Mouse (Mus musculus) forebrain, postnatal 0 days (tissue): ENCODE measurements around the gene Hrh1. TPM values are rescaled to one million over a fixed set of nuclear protein-coding genes. Genes with fewer than 3 reads are reported as not detected.

ENCODE experiments used
- ATAC-seq: fragments of 200-750 bp; cut with Nextera tagmentation; 2 replicates; pipeline ENCODE4 v1.8.0; 2017; ENCODE audit warnings: mild to moderate bottlenecking, moderate library complexity
- DNase-seq: peaks from one replicate; pipeline ENCODE4 v3.0.0-alpha.2; 2015
- H3K27ac ChIP-seq: fragments of 300-500 bp; sonication (generic); 2 replicates; pipeline ENCODE4 v1.5.1; 2014; ENCODE audit warnings: low read depth, mild to moderate bottlenecking, antibody characterized with exemption, low read length, moderate library complexity, mixed read lengths
- H3K27me3 ChIP-seq: fragments of 300-500 bp; sonication (generic); 2 replicates; pipeline ENCODE4 v1.6.1; 2014; ENCODE audit warnings: mild to moderate bottlenecking, low read length, mixed read lengths; ENCODE audit not compliant: insufficient read depth
- H3K36me3 ChIP-seq: fragments of 300-500 bp; sonication (generic); 2 replicates; pipeline ENCODE4 v1.6.1; 2014; ENCODE audit warnings: mild to moderate bottlenecking, moderate library complexity; ENCODE audit not compliant: insufficient read depth
- H3K4me1 ChIP-seq: fragments of 300-500 bp; sonication (generic); 2 replicates; pipeline ENCODE4 v1.6.1; 2014; ENCODE audit warnings: antibody characterized with exemption; ENCODE audit not compliant: insufficient read depth
- H3K4me2 ChIP-seq: fragments of 300-500 bp; sonication (generic); 2 replicates; pipeline ENCODE4 v1.6.1; 2014; ENCODE audit warnings: low read depth, mild to moderate bottlenecking, moderate library complexity
- H3K4me3 ChIP-seq: fragments of 300-500 bp; sonication (generic); 2 replicates; pipeline ENCODE4 v1.5.1; 2014; ENCODE audit warnings: low read depth, low read length, mixed read lengths
- H3K9ac ChIP-seq: fragments of 300-500 bp; sonication (generic); 2 replicates; pipeline ENCODE4 v1.6.1; 2014; ENCODE audit warnings: mild to moderate bottlenecking
- H3K9me3 ChIP-seq: fragments of 300-500 bp; sonication (generic); 2 replicates; pipeline ENCODE4 v1.6.1; 2016; ENCODE audit warnings: low read length
- CTCF ChIP-seq: sonication (generic); IDR thresholded peaks from 2 replicates; pipeline ENCODE4 v1.5.1; 2016; ENCODE audit warnings: antibody characterized with exemption, control low read depth, low read depth
- WGBS: fragments of 180-500 bp; shearing (Covaris S2); extraction: QIAGEN DNeasy Blood & Tissue Kit; methylation state at CpG from one replicate; pipeline ENCODE4 v1.1.7; 2014; 5-methylcytosine and 5-hydroxymethylcytosine counted together
- polyA plus RNA-seq: library from polyadenylated mRNA; unstranded; fragments of >200 nt; fragmentation: Nextera tagmentation; extraction: Ambion mirVana; gene quantifications from 2 replicates; pipeline ENCODE4 v1.2.1, GENCODE M21; 2015
- total RNA-seq: library from RNA; depleted of rRNA; stranded (reverse); fragments of >200 nt; gene quantifications from 2 replicates; pipeline ENCODE4 v1.2.3, GENCODE M21; 2014

Gene Hrh1
- total and polyA plus RNA-seq, 2 experiments from 2014 or later, result 2.6 to 3.6 TPM

DNA sequence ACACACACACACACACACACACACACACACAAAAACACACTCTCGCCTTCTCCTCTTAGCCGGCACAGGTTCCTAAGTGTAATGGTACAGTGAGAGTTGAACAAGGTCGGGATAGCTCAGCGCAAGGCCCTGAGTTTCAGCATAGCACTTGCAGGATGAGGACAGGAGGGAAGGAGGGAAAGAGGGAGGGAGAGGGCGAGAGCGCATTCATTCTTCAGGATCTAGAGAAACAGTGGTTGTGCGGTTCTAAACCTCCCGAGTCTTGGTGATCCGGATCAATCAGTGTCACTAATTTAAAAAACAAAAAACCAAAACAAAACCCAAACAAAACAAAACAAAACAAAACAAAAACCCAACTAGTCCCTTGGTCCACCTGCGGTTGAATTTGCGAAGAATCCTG is 456 bp upstream of the Hrh1 start:
- H3K9ac ChIP-seq, result peak overlapping the region; percentile 43
- WGBS, result 10% methylated on average over 11 of the region's 11 CpGs

DNA sequence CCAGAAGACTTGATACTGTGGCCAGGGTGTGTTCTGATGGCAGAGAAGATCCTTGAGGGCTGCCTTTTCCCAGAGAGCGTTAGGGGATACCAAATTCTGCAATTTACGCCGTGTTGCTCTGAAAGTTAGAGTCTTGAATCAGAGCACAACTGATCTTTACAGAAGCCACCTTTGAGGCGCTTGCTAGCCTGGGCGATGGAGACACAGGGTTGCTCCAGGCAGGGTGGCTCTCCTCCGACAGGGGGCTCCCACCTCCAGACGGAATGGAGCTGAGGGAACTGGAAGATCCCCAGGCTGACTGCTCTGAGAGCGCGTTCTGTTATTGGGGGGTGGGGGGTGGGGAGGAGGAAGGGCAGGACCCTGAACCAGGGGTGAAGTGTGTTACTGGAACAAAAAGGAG is 890 bp downstream of the Hrh1 start:
- no peaks in the 10 kb centered on the region for H3K9me3 ChIP-seq
- WGBS, result 3% methylated on average over 9 of the region's 9 CpGs
- peak overlapping the region; percentile 99 for H3K4me2 ChIP-seq
- DNase-seq, result peak; percentile 63
- H3K36me3 ChIP-seq, result no peaks in the 10 kb centered on the region
- TF ChIP-seq CTCF, result peak; percentile 61
- peak overlapping the region; percentile 55 for H3K4me3 ChIP-seq
- ATAC-seq, result peak; percentile 73
- H3K27me3 ChIP-seq, result peaks cover 8% of the 10 kb centered on the region
- peak overlapping the region; percentile 43; the same call in 1 of the 2 replicates for H3K9ac ChIP-seq
- H3K27ac ChIP-seq, result no peak overlapping the region
- no peaks in the 10 kb centered on the region for H3K4me1 ChIP-seq

More for the DNA sequence above, 456 bp upstream of the Hrh1 start:
- Histone ChIP-seq H3K27ac (no peak overlapping the region), H3K9me3 (no peaks in the 10 kb centered on the region), H3K4me1 (no peaks in the 10 kb centered on the region), H3K4me3 (peak overlapping the region; percentile 55), H3K36me3 (no peaks in the 10 kb centered on the region), H3K27me3 (peaks cover 8% of the 10 kb centered on the region), H3K4me2 (peak overlapping the region; percentile 99)
- no peak for ATAC-seq
- no peak for DNase-seq
- no peak for TF ChIP-seq CTCF

DNA sequence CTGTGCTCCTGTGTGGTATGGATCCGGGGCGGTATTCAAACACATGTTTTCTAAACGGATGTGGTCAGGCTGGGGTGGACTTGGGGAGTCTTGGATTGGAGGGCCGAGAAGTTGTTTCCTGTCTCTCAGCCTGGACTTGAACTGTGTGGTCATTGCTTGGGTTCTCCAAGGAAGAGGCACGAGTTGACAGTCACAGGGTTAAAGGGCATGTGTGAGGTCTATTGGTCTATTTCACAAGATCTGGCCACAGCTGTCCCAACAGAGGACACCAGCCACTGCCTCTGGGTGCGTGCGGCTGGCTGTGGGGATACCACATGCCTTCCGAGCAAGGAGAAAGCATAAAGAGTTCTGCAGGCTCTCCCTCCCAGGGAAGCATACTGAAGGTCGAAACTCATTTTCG is 2.7 kb downstream of the Hrh1 start:
- Histone ChIP-seq H3K4me1 (no peaks in the 10 kb centered on the region), H3K9me3 (no peaks in the 10 kb centered on the region), H3K36me3 (no peaks in the 10 kb centered on the region), H3K27me3 (peaks cover 8% of the 10 kb centered on the region), H3K9ac (no peak overlapping the region), H3K4me3 (no peak overlapping the region), H3K4me2 (no peak overlapping the region), H3K27ac (no peak overlapping the region)
- ATAC-seq (no peak), DNase-seq (no peak)
- no peak for TF ChIP-seq CTCF
- WGBS, result 80% methylated on average over 10 of the region's 10 CpGs

DNA sequence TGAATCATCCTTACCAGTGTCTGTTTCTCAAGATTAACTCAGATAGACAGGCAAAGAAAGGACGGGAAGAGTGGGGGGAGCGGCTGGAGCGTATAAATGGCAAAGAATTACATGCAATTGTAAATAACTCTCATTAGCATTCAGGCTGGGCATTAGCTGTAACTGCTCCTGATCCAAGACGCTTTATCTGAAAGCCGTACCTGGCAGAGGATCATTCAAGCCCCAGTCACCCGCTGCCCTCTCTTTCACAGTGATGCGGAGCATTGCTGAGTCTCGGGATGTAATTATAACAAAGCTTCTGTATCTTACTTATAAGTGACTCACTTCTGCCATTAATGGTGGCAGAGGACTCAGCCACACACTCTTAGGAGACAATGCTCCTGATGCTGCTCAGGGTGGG is 3.1 kb downstream of the Hrh1 start:
- H3K9me3 ChIP-seq, result no peaks in the 10 kb centered on the region
- ATAC-seq (no peak), DNase-seq (no peak)
- TF ChIP-seq CTCF, result no peak
- H3K27ac ChIP-seq, result no peak overlapping the region
- peaks cover 8% of the 10 kb centered on the region for H3K27me3 ChIP-seq
- H3K4me1 ChIP-seq, result no peaks in the 10 kb centered on the region
- H3K9ac ChIP-seq, result no peak overlapping the region
- 25% methylated on average over 8 of the region's 8 CpGs for WGBS
- H3K36me3 ChIP-seq, result no peaks in the 10 kb centered on the region
- no peak overlapping the region for H3K4me3 ChIP-seq
- H3K4me2 ChIP-seq, result no peak overlapping the region

DNA sequence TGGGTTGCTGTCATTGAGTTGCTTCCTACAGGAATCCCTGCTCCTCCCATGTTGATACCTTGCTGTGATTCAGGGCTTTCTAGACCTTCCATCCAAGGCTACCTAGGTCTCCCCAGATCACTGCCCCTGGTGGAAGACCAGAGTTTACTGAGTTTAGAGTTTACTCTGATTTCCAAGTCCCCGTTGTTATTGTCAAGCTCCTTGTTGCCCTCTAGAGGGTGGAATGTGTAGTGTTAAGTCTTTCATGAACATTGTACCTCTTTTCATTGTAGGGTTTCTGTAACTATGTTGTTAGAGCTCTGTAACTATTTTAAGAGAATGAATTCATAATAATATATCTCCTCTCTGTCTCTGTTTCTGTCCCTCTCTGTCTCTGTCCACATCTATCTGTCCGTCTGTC is 4.4 kb downstream of the Hrh1 start:
- no peak for DNase-seq
- H3K27ac ChIP-seq, result no peak overlapping the region
- ATAC-seq, result no peak
- H3K27me3 ChIP-seq, result peaks cover 8% of the 10 kb centered on the region
- WGBS, result 80% methylated on average over 2 of the region's 2 CpGs
- H3K4me1 ChIP-seq, result no peaks in the 10 kb centered on the region
- no peaks in the 10 kb centered on the region for H3K9me3 ChIP-seq
- no peaks in the 10 kb centered on the region for H3K36me3 ChIP-seq
- H3K4me3 ChIP-seq, result no peak overlapping the region
- 0 out of 2 replicates have a peak, but pooled peaks have one; percentile 33 for TF ChIP-seq CTCF
- H3K4me2 ChIP-seq, result no peak overlapping the region
- no peak overlapping the region for H3K9ac ChIP-seq

DNA sequence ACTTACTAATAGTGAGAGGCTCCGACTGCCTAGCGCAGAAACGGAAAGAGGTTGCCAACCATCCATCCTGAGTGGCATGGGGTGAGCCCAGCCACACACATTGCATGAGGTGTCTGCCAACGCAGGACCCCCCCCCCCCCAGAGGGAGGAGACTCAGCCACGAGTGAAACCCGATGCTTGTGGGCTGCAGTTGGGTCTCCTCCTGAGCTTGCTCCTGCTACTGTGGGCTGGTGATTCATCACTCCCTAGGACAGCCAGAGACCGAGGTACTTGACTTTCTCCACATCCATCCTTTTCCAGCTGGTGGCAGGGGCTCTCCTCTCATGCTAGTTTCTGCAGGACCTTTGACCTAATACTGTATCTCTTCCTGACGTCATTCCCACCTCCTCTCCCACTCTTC is 5.9 kb downstream of the Hrh1 start:
- Histone ChIP-seq H3K4me3 (no peak overlapping the region), H3K27ac (no peak overlapping the region), H3K9ac (no peak overlapping the region), H3K27me3 (peaks cover under 1% of the 10 kb centered on the region; the same call in 1 of the 2 replicates), H3K4me2 (no peak overlapping the region), H3K9me3 (no peaks in the 10 kb centered on the region), H3K36me3 (no peaks in the 10 kb centered on the region), H3K4me1 (no peaks in the 10 kb centered on the region)
- DNase-seq (no peak), ATAC-seq (no peak; the same call in 1 of the 2 replicates)
- TF ChIP-seq CTCF, result no peak
- 43% methylated on average over 8 of the region's 8 CpGs for WGBS

DNA sequence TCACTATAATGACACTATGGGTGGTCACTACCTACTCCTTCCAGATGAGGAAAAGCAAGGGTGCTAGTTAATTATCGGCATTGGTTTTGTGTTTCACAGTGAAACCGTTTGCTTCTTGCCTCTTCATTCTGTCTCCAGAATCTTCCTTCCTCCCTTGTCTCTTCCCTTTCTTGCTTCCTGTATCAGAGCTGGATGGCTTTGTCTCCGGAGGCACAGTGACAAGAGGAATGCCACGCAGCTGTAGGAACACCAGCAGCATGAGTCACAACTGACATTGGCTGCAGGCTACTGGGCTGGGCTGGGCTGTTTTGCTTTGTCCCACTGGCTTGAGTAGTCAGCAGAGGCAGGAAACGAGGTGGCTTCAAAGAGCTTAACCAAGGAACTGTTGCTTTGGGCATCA is 6.4 kb downstream of the Hrh1 start:
- no peaks in the 10 kb centered on the region for H3K36me3 ChIP-seq
- 55% methylated on average over 5 of the region's 5 CpGs for WGBS
- H3K4me3 ChIP-seq, result no peak overlapping the region
- H3K9ac ChIP-seq, result no peak overlapping the region
- TF ChIP-seq CTCF, result no peak
- no peaks in the 10 kb centered on the region for H3K4me1 ChIP-seq
- H3K4me2 ChIP-seq, result no peak overlapping the region
- no peak for ATAC-seq
- DNase-seq, result no peak
- no peaks in the 10 kb centered on the region; the same call in 1 of the 2 replicates for H3K27me3 ChIP-seq
- no peak overlapping the region for H3K27ac ChIP-seq
- H3K9me3 ChIP-seq, result no peaks in the 10 kb centered on the region
